Mouse (Mus musculus) erythroid progenitor cell, adult 5-6 weeks (primary cell): ENCODE measurements around the gene Sowahb. TPM values are rescaled to one million over a fixed set of nuclear protein-coding genes. Genes with fewer than 3 reads are reported as not detected.
A peak's percentile ranks its signal among the peaks of the same experiment; 100 is the strongest.

Experiments
- ATAC-seq: replicated peaks from 2 replicates; pipeline ENCODE4 v1.8.0; 2016; ENCODE audit warnings: moderate number of reproducible peaks, mild to moderate bottlenecking, moderate TSS enrichment, inconsistent platforms; ENCODE audit not compliant: poor library complexity, low FRiP score, severe bottlenecking
- total RNA-seq, 2 experiments: library from RNA; stranded (forward) in 1 of 2; stranded (reverse) in 1 of 2; fragments of 150-400 nt in 1 of 2; fragments of 186-747, 209-891 nt in 1 of 2; gene quantifications; 2 replicates each; pipeline versions ENCODE4 v1.2.3 to v1.2.4; 2015 to 2017; ENCODE audit warnings: low replicate concordance in 2 of 2

Gene Sowahb
- total RNA-seq (2015; ENCODE audit: low replicate concordance) (not detected in 2 replicates), total RNA-seq (2017; ENCODE audit: low replicate concordance) (not detected in 2 replicates)

DNA sequence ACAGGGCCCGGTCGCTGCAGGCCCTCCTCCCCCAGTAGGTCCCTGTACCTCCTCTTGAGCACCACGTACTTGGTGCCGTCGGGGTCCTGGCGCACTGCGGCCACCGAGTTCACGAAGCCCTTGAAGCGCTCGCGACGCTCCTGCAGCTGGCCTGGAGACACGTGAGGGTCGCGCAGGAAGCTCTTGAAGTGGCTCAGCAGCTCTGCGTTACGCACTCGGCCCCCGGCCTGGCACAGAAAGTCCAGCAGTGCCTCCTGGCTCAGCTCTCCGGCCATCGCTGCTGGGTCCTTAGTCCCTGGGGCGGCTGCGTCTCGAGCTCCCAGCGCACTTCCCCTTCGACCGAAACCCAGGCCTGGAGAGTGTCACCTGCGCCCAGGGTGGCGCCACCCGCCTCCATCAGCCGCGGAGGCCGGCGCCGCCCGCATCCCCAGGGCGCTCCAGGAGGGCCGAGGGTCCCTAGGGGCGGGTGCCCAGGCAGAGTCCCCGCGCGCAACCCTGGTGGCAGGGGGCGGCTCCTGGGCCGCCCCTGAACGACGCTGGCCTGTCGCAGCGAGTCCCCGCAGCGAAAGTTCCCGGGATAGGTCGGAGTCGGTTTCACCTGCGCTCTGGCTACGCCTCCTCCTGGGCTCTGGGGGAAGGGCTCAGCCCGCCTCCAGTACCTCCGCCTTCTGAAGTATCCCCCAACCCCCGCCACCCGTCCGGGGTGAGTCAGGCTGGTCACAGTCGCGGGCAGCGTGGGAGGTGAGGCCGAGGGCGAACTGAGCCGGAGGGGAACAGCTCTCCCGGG, at the start of gene Sowahb:
Gene Sowahb (minus strand): TSS at position 439 of the 787 bp plus-strand sequence.
- ATAC-seq: no peak

DNA sequence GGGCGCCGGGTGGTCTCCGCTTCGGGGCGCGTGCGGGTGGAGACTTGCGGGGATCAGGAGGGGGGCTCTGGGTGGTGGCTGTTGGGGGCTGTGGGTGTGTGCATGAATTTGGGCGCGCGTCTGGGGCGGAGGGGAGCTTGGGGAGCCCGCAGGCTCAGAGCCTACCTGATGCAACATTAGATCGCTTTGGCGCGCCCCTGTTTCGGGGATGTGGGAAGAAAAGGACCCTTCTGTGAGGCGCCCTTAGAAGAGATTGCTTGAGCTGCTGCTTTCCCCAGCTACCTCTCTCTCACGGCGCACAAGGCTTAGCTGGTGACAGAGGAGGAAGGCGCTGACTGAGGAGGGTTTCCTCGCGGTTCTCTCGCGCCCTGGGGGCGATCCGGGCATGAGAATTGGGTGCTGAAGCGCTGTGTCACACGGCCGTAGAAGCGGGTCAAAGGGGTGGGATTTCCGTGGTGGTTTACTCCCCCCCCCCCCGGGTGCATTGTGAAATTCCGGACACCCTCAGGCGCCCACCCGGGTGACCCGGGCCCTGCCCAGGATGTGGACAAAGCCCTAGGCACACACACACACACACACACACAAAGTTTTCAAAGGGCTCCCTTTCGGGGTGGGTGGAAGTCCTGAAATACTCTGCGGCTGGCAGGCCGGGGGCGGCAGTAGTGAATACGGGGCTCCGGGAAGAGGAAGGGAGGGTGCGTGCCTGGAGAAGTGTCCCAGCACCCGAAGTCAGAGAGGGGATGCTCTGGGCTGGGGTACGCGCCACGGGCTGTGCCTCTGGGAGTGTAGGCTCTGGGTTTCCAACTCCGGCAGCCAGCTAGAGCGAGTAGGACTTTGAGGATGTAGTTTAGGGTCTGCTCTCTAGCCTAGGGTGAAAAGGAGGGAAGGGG, 49.1 kb upstream of the Sowahb start:
- no peak for ATAC-seq

DNA sequence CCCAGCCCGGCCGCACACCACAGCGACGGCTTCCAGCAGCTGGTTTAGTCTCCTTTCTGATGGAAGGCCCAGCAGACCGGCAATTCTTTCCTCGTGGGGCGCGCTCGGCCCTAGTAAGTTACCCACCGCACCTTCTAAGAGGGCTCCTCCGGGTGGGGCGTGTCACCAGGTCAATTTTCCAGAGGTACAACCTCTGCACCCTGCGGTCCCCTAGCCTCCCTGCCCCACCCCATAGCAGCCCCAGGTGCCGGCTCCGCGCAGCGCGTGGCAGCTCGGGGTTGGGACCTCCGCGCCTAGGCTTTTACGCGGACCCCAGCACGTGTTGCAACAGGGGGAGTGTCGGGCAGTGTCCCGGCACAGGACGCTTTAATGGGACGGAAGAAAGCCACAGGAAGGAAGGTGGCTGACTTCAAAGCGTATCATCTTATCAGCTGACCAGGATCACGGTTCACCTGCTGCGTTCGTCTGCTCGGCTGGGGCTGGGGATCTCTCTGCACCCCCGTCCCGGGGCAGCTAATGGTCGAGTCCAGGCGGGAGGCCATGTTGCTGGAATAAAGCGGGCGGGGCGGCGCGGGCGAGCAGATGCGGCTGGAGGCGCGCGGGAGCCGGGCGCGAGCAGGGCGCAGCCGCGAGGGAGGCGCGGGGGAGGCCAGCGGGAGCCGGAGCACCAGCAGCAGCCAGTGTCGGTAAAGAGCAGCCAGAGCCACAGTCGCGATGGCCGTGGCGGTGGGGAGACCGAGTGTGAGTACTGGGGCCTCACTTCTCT, 48.2 kb upstream of the Sowahb start, which contains the start of gene Sept11:
Gene Sept11 (plus strand): TSS at position 581 of the 766 bp plus-strand sequence.
- ATAC-seq: peak; percentile 82

DNA sequence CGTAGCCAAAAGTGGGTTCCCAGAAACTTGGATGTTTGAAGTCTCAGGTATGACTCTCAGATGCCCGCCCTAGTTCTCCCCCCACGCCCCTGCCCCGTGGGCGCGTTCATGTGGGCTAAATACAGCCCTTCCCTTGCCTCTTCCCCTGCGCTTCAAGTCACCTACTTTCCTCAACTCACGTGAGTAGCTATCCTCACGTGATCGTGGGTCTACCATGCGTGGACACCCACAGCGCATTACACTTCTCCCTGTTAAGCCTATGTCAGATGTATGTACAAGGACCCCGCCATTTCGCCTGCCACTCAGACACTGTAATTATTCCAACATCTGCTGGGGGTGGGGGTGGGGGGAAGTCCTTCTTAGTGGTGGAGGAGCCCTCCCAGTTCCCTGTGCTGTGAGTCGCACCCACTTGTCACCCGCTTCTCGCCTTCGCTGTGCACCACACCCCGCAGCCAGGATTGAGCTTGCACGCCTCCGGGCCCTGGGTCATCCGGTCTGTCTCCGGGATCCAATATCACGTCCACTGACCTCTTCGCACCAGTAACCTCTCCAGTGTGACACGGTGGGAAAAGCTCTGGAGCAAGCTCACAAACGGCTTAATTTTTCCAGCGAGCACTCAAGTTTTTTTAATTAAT, 47.4 kb upstream of the Sowahb start:
- ATAC-seq: no peak

DNA sequence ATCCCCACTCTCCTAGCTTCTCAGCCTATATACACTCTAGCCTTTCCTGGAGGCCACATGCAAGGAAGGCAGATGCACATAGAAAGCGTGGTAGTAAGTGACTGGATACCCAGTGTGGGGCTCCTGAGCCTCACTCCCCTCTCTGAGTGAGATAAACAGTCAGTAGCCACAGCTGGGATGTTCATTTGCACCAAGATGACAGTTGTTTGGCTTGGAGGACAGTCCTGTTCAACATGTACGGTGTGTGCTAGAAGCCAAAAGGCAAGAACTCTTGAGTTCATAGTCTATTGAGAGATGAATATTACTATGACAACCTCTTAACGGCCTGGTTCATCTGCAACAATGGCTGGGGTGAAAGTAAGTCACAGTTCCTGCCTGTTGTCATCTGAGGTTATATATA, 46.4 kb upstream of the Sowahb start:
- ATAC-seq: no peak

DNA sequence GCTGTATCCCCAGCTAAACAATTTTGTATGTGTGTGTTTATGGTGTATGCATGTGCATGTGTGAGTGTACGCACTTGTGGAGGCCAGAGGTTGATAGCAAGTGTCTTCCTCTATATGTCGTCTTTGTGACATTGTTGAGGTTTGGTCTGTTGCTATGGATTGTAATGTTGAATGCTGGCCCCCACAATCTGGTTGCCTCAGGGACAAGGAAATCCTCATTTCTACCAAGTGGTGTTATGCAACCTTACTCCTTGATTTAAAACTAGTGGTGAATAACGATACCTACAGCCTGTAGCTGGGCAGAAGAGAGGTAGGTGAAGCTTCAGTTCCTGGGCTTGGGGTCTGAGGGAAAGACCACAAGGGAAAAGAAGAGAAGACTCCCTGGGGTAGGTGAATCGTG, 41.1 kb upstream of the Sowahb start:
- no peak for ATAC-seq

DNA sequence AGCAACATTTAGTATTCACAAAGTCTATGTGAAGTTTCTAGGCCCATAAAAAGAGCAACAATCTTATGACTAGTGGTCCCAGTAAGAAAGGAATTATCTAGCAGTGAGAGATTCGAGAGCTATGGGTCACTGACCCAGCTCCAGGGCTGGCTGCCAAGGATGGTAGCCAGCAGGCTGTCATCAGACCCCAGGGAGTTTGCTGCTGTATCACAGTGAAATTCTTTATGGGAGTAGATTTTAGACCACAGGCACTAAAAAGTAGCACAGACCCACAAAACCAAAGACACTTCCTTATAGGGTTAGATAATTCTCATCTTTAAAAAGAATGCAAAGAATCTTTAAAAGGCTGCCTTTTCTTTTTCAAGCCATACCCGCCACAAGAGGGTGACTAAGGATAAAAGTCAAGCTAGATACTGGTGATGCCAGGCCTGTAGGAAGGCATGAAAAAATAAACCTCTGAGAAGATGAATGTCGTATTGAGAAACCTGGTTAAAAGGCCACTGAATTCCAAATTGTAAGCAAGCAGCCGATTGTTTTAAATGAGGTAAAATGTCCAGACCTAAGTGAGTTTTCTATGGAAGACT, 40.3 kb upstream of the Sowahb start:
- no peak for ATAC-seq

DNA sequence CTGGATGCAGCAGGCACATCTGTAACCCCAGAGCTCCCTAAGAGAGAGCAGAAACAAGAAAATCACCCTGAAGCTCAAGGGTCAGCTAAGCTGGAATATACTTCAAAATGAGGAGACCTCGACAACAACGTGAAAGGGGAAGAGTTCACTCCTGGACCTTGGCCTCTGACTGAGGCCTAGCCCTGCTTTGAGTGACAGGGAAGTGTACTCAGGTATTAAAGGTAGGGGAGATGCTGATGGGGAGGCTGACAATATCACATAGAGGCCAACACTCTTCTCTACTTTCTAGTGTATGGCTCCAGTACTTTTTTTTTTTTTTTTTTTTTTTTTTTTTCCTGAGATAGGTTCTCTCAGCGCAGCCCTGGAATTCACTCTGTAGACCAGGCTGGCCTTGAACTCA, 34.8 kb upstream of the Sowahb start:
- ATAC-seq: no peak

DNA sequence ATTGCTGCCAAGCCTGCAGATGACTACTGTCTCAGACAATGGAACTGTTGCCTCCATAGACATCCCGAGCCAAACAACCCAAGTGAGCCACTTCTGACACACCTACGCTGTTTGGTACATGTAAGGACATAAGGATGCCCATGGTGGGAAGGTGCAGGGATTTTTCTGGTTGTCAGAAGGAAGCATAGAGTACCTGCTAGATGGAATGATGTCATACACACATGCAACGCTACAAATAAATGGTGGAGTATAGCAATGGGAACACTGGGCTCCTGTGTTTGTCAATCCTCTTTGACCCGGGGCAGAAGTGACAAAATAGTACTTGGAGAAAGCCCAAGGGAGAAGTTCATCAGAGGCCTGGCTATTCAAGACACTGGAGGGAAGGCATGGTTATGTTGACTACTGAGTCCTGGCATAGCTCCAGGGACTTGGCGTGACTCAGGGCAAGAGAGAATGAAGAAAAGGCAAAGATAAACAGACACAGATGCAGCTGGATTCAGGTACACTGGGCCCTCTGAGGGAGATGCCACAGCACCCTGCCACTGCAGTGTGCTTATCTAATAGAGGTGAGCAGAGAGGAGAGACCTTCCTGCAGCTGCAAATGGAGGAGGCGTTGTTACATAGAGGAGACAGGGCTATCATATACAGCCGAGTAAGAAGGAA, 33.0 kb upstream of the Sowahb start:
- ATAC-seq: no peak

DNA sequence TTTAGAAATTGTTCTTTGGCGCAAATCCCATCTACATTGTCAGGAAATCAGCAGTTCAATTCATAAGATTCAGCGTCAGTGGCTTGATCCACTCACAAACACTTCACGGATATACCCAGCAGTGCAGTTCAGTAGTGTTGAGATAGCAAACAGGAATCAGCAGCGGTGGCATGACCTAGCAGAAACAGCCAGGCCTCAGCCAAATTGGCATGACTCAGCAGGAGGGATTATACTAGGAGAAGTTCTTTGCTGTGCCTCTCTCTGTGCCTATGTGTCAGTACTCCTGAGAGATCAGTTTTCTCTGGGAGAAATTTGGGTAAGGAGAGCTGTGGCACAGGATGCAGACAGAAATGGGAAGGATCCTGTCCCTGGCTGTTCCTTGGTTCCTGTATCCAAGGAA, 16.0 kb upstream of the Sowahb start:
- no peak for ATAC-seq

DNA sequence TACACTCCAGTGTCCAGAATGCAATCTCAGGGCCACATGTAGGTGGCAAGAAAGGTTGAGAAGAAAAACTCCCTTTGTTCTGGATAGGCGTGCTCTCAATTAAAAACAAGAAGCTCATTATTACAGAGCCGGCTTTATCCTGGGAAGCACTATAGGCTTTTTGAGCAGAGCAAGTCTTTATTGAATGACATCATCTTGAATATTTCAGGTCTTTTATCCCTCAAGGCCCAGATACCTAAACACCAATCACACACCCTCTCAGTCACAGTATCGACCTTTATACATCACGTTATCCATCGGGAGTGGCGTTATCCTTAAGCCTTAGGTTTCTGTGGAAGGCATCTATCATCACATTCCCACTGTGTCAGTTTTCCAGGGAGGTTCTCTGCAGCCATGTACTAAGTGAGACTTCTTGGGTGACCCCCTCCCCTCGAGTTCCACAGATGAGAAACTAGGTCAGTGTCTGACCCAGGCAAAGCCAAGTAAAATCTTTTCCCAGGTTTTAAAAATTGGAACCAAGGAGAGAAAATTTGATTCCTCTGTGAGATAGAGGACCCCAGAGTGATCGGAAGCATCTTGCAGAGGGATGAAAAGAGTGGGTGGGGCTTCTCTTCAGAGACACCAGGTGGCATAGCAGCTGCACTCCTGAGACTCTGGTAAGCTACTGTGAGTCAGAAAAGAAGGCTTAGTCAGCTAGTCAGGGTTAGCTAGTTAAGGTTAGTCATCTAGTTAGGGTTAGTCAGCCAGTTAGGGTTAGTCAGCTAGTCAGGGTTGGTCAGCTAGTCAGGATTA, 9.0 kb upstream of the Sowahb start:
- ATAC-seq: no peak

DNA sequence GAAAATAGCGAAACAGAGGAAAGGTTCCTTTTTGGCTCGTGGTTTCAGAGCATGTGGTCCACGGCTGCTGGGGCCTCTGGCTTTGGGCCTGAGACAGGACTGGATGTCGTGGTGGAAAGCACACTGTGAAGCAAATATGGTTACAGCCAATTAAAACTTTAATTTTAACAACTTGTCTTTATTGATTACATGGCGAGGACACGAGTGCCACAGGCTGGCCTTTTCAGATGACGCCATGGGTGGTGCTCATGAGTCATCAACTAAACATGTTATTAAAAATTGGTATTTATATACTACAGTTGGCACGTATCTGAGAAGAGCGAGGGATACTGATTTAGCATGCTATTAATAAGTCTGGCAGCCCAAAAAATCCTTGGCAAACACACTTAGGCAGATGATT, 7.1 kb upstream of the Sowahb start:
- no peak for ATAC-seq

DNA sequence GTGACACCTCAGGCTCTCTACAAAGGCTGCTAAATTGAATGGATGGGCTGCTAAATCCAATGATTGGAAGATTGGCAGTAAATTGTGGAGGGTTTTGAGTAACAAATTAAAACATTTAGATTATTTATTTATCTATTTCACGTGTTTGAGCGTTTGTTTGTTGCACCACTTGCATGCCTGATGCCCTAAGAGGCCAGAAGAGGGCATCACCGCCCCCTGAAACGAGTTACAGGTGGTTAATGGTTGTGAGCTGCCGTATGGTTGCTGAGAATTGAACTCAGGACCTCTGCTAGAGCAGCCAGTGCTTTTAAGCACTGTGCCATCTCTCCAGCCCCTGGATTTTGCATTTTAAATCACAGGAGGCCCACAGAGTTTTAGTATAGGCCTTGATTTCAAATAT, 6.2 kb upstream of the Sowahb start:
- no peak for ATAC-seq

DNA sequence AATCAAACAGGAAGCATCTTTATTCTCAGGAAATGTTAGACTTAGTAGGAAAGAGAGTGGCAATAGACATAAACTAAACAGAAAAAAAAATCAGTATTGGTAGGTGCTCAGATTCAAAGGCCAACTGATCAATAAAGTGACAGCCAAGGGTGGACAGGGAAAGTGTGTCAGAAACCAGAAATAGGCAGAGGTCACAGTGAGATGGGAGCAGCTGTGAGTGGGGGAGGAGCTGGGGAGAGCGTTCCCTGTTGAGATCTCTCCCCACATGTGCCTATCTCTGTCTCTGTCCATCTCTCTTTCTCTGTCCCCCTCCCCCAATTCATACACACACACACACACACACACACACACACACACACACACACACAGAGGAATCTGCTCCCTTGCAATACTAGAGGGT, 5.1 kb upstream of the Sowahb start:
- ATAC-seq: no peak

DNA sequence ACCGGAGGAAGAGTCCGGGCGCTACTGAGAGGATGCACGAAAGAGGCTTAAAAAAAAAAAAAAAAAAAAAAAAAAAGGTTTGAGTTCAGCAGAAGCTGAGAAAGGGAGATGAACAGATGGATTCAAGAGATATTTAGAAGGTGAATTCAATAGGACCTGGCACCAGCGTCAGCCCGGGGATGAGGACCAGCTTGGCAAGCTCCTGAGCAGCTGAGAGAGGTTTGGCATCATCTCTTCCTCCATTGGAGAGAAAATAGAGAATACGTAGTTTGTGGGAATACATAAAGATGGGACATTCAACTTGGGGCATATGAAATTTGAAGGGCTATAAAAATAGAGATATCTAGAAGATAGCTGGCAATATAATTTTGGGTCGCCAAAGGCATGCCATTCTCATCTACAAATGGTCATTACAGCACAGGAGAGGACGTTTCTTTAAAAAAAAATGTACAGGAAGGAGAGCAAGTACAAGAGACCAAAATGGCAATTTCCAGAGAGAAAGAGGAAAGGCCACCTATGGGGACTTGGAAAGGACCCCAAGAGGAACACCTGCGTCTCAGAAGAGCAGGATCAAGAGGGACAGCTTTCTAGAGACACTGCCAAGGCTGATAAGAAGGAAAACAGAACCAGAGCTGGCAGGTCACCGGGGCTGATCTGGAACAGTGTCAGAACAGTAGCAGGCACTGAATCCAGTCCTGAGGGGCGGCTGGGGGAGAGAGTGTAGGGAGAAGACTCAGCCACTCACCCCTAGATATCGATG, 3.8 kb upstream of the Sowahb start:
- no peak for ATAC-seq

DNA sequence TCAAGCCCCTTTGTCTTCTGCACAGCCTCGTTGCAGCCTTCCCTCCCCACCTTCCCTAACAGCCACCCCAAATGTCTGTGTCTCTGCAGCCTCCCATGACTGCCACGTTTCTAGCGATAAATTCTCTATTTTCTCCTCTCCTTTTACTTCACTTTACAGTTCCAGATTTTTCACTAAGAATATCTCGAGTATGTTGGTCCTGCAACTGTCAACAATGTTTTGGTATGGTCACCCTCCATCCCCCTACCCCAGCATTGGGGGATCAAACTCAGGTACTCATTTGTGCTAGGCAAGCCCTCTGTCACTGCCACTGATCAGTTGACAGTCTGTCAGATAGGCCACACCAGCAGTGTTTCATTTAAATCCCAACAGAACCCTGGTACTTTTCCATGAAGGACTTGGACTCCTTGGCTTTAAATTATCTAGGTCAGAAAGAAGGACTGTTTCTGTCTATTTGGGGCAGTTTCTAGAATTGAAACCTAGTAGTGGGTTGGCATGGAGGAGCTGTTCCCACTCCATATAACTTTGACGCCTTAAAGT, 1.6 kb upstream of the Sowahb start:
- ATAC-seq: no peak

DNA sequence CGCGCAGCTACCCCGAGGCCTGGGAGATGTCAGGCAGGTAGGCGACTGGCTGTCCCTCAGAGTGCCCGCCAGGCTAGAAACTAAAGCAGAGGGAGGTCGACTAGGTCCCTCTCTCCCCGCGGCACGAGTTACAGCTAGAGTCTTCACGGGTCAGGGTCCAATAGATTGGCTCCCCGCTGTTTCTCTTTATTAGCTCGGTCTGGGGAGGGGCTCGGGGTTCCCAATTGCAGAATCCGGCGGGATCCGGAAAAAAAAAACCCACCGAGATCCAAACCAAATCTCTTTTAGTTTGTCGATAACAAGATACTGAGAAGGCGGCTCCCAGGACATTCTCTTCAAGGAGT, 521 bp upstream of the Sowahb start:
- 0 out of 2 replicates have a peak, but pooled peaks have one; percentile 19 for ATAC-seq
